Mouse (Mus musculus) heart, adult 2 months (tissue): ENCODE measurements at regions not wholly inside any gene's neighbourhood (a gene's known extent, or its start where the extent isn't known, plus 50 kb on each side); places are given as distances from the start of the nearest gene placed in this dataset.

Experiments
- CTCF ChIP-seq: fragments of 200-600 bp; IDR thresholded peaks from 2 replicates; pipeline ENCODE4 v1.8.1; 2022; ENCODE audit warnings: antibody characterized with exemption, mild to moderate bottlenecking, moderate library complexity
- EP300 ChIP-seq: fragments of 200-500 bp; IDR thresholded peaks from 2 replicates; pipeline ENCODE4 v1.6.1; 2011; ENCODE audit warnings: low read depth, low read length, control low read depth; ENCODE audit not compliant: insufficient read depth
- POLR2A ChIP-seq: fragments of 200-500 bp; IDR thresholded peaks from 2 replicates; pipeline ENCODE4 v1.6.1; 2011; ENCODE audit warnings: mild to moderate bottlenecking, low read depth, low read length, control low read depth; ENCODE audit not compliant: insufficient read depth

DNA sequence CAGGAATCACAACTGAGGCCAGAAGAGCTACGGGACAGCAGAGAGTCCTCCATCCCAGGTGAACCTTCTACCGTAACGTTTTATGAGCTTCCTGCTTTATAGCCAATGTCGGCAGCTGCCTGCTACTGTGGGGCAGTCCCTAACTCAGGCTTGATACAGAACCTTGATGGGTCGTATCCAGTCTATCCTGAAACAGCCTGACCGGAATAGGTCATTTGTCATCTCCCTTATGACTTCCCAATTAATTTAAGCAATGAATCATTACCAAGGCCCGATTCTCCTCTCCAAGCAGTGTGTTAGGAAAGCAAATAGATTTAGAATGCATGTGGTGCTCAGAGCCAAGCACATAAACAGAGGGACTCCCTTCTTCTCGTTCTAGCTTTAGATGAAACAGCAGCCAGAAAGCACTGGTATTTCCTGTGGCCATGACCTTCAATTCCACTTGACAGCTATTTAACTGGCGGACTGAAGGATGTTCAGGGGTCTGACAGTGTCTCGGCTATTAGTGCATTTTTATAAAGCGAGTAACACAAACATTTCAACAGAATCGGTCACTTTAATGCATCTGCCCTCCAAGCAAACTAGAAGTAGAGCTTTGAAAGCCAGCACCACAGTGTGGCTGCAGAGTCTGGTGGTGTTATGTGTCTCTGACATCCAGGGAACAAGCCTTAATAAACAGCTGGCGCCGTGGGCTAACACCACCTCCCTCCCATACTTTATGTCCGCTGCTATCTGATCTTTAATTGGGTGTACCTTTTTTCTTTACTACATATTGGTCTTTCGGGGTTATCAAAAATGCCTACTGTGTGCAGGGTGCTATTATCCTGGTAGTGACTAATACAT is 165.4 kb downstream of the Barhl2 start:
- TF ChIP-seq POLR2A = no peak
- no peak for TF ChIP-seq EP300
- no peak for TF ChIP-seq CTCF
